Mouse (Mus musculus): ENCODE data around the gene Nkd2. TPM values are rescaled to one million over a fixed set of nuclear protein-coding genes. Genes with fewer than 3 reads are reported as not detected.
A peak's percentile ranks its signal among the peaks of the same experiment; 100 is the strongest.

The Nkd2 gene
- polyA plus RNA-seq, 1 experiment from 2014 or later = 49.9 TPM

DNA sequence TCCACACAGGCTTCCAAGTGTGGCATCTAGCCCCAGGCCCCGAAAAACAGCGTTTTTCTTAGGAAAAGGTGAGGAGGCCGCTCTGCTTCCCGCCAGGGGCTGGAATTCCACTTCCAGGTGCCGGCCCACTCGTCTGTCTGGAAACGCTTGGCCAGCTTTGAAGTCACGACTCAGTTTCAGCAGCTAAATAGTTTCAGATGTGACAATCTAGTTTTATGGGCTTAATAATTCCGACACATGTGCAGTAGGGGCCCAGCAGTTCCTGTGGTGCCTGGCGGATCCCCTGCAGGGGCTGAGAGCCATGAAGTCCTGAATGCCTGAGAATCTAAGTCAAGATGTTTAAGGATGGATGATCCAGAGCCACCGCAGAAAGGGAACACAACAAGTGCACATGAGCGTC, 13.6 kb downstream of the Nkd2 start:
- Histone ChIP-seq H3K36me3 (ENCODE audit: control insufficient read depth, insufficient read depth, low read length) (no peaks in the 10 kb centered on the region), H3K4me3 (ENCODE audit: low read depth, low read length) (no peak overlapping the region), H3K27ac (replicated peaks; ENCODE audit: low read depth, low read length) (peak overlapping the region; percentile 96), H3K4me1 (ENCODE audit: control insufficient read depth, insufficient read depth, low read length) (peaks cover 54% of the 10 kb centered on the region), H3K9me3 (ENCODE audit: control insufficient read depth, low read length) (no peaks in the 10 kb centered on the region), H3K4me2 (ENCODE audit: low read depth, severe bottlenecking) (peak overlapping the region; percentile 17; the same call in 1 of the 2 replicates), H3K9ac (ENCODE audit: low read length) (peak overlapping the region; percentile 27; the same call in 1 of the 2 replicates), H3K27me3 (ENCODE audit: control insufficient read depth, insufficient read depth, low read length) (no peaks in the 10 kb centered on the region)
- ATAC-seq (ENCODE audit: insufficient number of reproducible peaks, low FRiP score, low TSS enrichment, low read depth) (peak; percentile 75), DNase-seq (ENCODE audit: low spot score) (peak; percentile 90)
- WGBS = 5% methylated on average over 12 of the region's 12 CpGs

DNA sequence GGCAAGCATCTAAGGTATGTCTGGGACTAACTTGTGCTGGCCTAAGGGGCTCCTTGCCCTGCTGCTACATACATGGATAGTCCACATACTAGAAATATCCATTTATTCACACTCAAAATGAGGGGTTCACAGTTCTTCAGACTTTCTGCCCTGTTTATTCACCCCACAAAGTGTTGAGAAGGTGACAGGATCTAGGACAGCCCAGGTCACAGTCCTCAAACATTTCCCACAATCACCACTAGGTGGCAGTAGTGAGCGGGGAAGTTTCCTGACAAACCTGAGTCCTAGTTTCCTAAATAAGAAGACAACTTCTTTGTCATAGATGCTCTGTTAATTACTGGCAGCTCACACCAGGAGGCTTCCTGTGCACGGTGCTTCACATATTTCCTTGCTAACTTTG, 15.9 kb downstream of the Nkd2 start:
- no peaks in the 10 kb centered on the region for H3K9me3 ChIP-seq (ENCODE audit: control insufficient read depth, low read length)
- no peak overlapping the region for H3K9ac ChIP-seq (ENCODE audit: low read length)
- H3K4me1 ChIP-seq (ENCODE audit: control insufficient read depth, insufficient read depth, low read length) = peaks cover 50% of the 10 kb centered on the region
- no peak overlapping the region for H3K27ac ChIP-seq (replicated peaks; ENCODE audit: low read depth, low read length)
- H3K4me3 ChIP-seq (ENCODE audit: low read depth, low read length) = no peak overlapping the region
- ATAC-seq (ENCODE audit: insufficient number of reproducible peaks, low FRiP score, low TSS enrichment, low read depth) (0 out of 2 replicates have a peak, but pooled peaks have one; percentile 8), DNase-seq (ENCODE audit: low spot score) (peak; percentile 88)
- no peaks in the 10 kb centered on the region; the same call in 1 of the 2 replicates for H3K36me3 ChIP-seq (ENCODE audit: control insufficient read depth, insufficient read depth, low read length)
- no peak overlapping the region for H3K4me2 ChIP-seq (ENCODE audit: low read depth, severe bottlenecking)
- no peaks in the 10 kb centered on the region for H3K27me3 ChIP-seq (ENCODE audit: control insufficient read depth, insufficient read depth, low read length)
- WGBS = 0% methylated on average over 2 of the region's 2 CpGs

DNA sequence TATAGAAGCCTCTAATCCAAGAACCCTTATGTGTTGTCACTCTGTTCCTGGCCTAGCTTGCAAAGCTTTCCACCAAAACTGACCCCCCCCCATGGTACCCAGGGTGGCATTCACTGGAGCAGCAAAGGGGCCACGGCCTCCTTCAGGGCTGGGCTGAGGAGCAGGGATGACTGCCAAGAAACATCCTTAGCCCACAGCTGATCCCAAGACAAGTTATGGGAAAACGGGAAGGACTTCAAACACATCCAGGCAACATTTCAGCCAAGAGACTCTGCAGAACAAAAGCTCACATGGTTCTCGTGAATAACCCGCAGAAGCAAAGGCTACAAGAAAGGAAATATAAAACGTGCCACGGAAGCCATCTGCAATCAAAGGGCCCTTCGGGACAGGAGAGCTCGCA, 20.2 kb downstream of the Nkd2 start:
- Histone ChIP-seq H3K27ac (replicated peaks; ENCODE audit: low read depth, low read length) (no peak overlapping the region), H3K9me3 (ENCODE audit: control insufficient read depth, low read length) (no peaks in the 10 kb centered on the region), H3K4me1 (ENCODE audit: control insufficient read depth, insufficient read depth, low read length) (peaks cover 7% of the 10 kb centered on the region; the same call in 1 of the 2 replicates), H3K9ac (ENCODE audit: low read length) (no peak overlapping the region), H3K27me3 (ENCODE audit: control insufficient read depth, insufficient read depth, low read length) (no peaks in the 10 kb centered on the region), H3K36me3 (ENCODE audit: control insufficient read depth, insufficient read depth, low read length) (peaks cover 2% of the 10 kb centered on the region; the same call in 1 of the 2 replicates), H3K4me2 (ENCODE audit: low read depth, severe bottlenecking) (no peak overlapping the region), H3K4me3 (ENCODE audit: low read depth, low read length) (no peak overlapping the region)
- no peak for ATAC-seq (ENCODE audit: insufficient number of reproducible peaks, low FRiP score, low TSS enrichment, low read depth)
- 64% methylated on average over 8 of the region's 8 CpGs for WGBS
- DNase-seq (ENCODE audit: low spot score) = no peak

DNA sequence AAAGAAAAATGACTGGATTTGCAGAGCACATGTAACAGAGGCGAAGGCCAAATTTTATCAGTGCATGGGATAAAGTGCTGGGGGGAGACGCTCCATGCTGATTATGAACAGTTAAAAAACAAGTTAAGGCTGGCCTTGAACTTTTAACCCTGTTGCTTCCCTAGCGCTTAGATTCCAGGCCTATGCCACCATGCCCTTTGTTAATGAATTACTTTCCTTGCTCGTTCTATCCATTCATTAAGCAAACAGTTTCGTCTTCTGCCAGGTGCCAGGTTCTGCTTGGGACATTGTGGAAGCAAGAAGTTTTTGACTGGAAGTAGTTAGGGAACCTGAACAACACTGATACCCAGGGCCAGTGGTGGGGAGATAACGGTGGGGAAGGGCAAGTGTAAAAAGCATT, 23.7 kb downstream of the Nkd2 start:
- DNase-seq (ENCODE audit: low spot score) (no peak), ATAC-seq (ENCODE audit: insufficient number of reproducible peaks, low FRiP score, low TSS enrichment, low read depth) (no peak)
- no peaks in the 10 kb centered on the region for H3K27me3 ChIP-seq (ENCODE audit: control insufficient read depth, insufficient read depth, low read length)
- no peak overlapping the region for H3K27ac ChIP-seq (replicated peaks; ENCODE audit: low read depth, low read length)
- 82% methylated on average over 6 of the region's 6 CpGs for WGBS
- H3K4me2 ChIP-seq (ENCODE audit: low read depth, severe bottlenecking) = no peak overlapping the region
- H3K4me1 ChIP-seq (ENCODE audit: control insufficient read depth, insufficient read depth, low read length) = 0 out of 2 replicates have a peak, but pooled peaks cover 6% of the 10 kb centered on the region
- H3K9me3 ChIP-seq (ENCODE audit: control insufficient read depth, low read length) = no peaks in the 10 kb centered on the region
- H3K4me3 ChIP-seq (ENCODE audit: low read depth, low read length) = no peak overlapping the region
- H3K9ac ChIP-seq (ENCODE audit: low read length) = no peak overlapping the region
- H3K36me3 ChIP-seq (ENCODE audit: control insufficient read depth, insufficient read depth, low read length) = peaks cover 4% of the 10 kb centered on the region

DNA sequence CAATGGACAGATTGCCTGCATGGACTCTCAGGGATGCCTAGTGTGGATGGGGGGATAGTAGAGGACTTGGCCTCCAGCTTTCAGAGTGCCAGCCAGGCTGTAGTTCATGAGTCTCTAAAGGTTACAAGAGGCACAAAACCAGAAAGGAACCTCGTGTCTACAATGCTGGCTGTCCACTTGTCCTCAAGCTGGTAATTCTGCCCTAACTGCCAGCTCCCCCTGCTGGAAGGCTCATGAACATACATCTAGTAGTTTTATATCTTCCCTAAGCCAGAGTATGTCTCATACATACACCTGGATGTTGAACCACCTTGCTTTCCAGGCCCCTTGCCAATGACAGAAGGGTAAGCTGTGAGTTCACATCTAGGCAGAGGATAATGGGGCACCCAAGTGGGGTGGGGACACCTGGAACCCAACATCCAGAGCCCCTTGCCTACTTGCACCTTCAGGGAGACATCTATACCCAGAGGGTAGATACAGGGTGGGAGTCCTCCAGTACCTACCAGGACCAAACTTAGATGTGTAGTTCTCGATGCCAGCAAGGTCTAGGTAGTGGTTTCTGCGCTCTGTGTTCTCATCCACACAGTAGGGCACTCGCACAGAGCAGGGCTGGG, 25.1 kb downstream of the Nkd2 start:
- peaks cover 4% of the 10 kb centered on the region for H3K36me3 ChIP-seq (ENCODE audit: control insufficient read depth, insufficient read depth, low read length)
- no peaks in the 10 kb centered on the region for H3K27me3 ChIP-seq (ENCODE audit: control insufficient read depth, insufficient read depth, low read length)
- no peak overlapping the region for H3K9ac ChIP-seq (ENCODE audit: low read length)
- H3K4me2 ChIP-seq (ENCODE audit: low read depth, severe bottlenecking) = no peak overlapping the region
- no peak overlapping the region for H3K4me3 ChIP-seq (ENCODE audit: low read depth, low read length)
- no peak overlapping the region for H3K27ac ChIP-seq (replicated peaks; ENCODE audit: low read depth, low read length)
- DNase-seq (ENCODE audit: low spot score) (peak; percentile 70), ATAC-seq (ENCODE audit: insufficient number of reproducible peaks, low FRiP score, low TSS enrichment, low read depth) (no peak; the same call in 1 of the 2 replicates)
- H3K9me3 ChIP-seq (ENCODE audit: control insufficient read depth, low read length) = no peaks in the 10 kb centered on the region
- WGBS = 65% methylated on average over 4 of the region's 4 CpGs
- 0 out of 2 replicates have a peak, but pooled peaks cover 3% of the 10 kb centered on the region for H3K4me1 ChIP-seq (ENCODE audit: control insufficient read depth, insufficient read depth, low read length)

DNA sequence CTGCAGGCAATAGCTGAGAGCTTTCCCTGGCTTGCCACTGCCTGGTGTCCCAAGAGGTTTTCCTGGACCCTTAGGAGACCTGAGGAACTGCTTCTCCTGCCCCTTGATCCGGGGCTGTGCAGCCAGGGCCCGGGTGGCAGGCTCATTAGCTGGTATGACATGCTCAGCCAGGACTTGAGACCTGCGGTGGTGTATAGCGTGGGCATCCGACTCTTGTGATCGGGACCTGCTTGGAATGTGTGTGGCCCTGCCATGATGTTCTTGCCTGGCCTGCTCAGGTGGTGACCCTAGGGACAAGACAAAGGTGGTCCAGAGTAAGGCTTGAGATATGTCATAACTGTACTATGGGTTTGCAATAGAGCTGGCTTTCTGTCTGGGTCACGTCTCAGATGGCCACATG, 26.2 kb downstream of the Nkd2 start:
- Histone ChIP-seq H3K4me2 (ENCODE audit: low read depth, severe bottlenecking) (no peak overlapping the region), H3K36me3 (ENCODE audit: control insufficient read depth, insufficient read depth, low read length) (peaks cover 4% of the 10 kb centered on the region), H3K27ac (replicated peaks; ENCODE audit: low read depth, low read length) (no peak overlapping the region), H3K4me1 (ENCODE audit: control insufficient read depth, insufficient read depth, low read length) (no peaks in the 10 kb centered on the region), H3K4me3 (ENCODE audit: low read depth, low read length) (no peak overlapping the region), H3K9ac (ENCODE audit: low read length) (no peak overlapping the region), H3K27me3 (ENCODE audit: control insufficient read depth, insufficient read depth, low read length) (no peaks in the 10 kb centered on the region), H3K9me3 (ENCODE audit: control insufficient read depth, low read length) (no peaks in the 10 kb centered on the region)
- DNase-seq (ENCODE audit: low spot score) (no peak), ATAC-seq (ENCODE audit: insufficient number of reproducible peaks, low FRiP score, low TSS enrichment, low read depth) (no peak)
- WGBS = 85% methylated on average over 7 of the region's 7 CpGs

DNA sequence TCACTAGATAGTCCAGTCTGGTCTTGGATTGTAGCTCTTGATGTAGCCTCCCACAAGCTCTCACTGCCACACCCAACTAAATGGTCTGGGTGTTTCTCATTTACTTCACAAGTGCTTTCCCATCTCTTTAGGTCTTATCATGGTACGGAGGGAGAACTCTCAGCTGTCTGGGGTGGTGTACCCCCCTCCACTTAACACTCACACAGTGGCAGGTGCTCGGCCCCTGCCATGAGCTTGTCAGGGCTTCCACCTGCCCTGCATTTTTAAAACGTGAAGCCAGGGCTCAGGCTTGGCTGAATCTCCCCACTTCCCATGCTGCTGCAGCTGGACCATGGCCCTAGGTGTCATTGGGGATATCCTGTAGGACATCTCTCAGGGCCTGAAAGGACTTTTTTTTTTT, 28.5 kb downstream of the Nkd2 start:
- Histone ChIP-seq H3K27ac (replicated peaks; ENCODE audit: low read depth, low read length) (no peak overlapping the region), H3K27me3 (ENCODE audit: control insufficient read depth, insufficient read depth, low read length) (no peaks in the 10 kb centered on the region), H3K4me3 (ENCODE audit: low read depth, low read length) (no peak overlapping the region), H3K36me3 (ENCODE audit: control insufficient read depth, insufficient read depth, low read length) (peaks cover 12% of the 10 kb centered on the region), H3K9ac (ENCODE audit: low read length) (no peak overlapping the region), H3K4me1 (ENCODE audit: control insufficient read depth, insufficient read depth, low read length) (no peaks in the 10 kb centered on the region), H3K4me2 (ENCODE audit: low read depth, severe bottlenecking) (no peak overlapping the region), H3K9me3 (ENCODE audit: control insufficient read depth, low read length) (no peaks in the 10 kb centered on the region)
- WGBS = 80% methylated on average over 3 of the region's 3 CpGs
- DNase-seq (ENCODE audit: low spot score) (no peak), ATAC-seq (ENCODE audit: insufficient number of reproducible peaks, low FRiP score, low TSS enrichment, low read depth) (no peak)

DNA sequence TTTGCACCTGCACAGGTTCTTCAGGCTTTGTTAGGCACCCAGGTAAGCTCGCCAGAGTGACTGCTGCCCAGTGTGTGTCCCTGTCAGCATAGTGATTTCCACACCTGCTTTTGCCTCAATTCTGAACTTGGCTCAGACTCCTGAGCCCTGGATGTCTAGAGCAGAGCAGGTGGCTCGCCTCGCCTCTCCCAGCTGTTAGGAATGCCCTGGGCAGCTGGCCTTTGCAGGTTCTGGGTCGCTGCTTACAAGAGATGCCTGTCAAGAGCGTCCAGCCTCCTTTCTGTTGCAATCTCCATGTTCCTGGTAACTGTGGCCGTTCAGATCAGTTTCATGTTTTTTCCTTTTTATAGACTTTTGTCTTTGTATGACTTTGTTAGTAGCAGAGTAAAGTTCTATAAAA, 31.1 kb downstream of the Nkd2 start:
- WGBS = 84% methylated on average over 6 of the region's 6 CpGs
- Histone ChIP-seq H3K36me3 (ENCODE audit: control insufficient read depth, insufficient read depth, low read length) (peaks cover 19% of the 10 kb centered on the region), H3K4me3 (ENCODE audit: low read depth, low read length) (no peak overlapping the region), H3K27ac (replicated peaks; ENCODE audit: low read depth, low read length) (no peak overlapping the region), H3K9ac (ENCODE audit: low read length) (no peak overlapping the region), H3K4me2 (ENCODE audit: low read depth, severe bottlenecking) (no peak overlapping the region), H3K4me1 (ENCODE audit: control insufficient read depth, insufficient read depth, low read length) (no peaks in the 10 kb centered on the region), H3K27me3 (ENCODE audit: control insufficient read depth, insufficient read depth, low read length) (no peaks in the 10 kb centered on the region), H3K9me3 (ENCODE audit: control insufficient read depth, low read length) (no peaks in the 10 kb centered on the region)
- DNase-seq (ENCODE audit: low spot score) (no peak), ATAC-seq (ENCODE audit: insufficient number of reproducible peaks, low FRiP score, low TSS enrichment, low read depth) (no peak)

DNA sequence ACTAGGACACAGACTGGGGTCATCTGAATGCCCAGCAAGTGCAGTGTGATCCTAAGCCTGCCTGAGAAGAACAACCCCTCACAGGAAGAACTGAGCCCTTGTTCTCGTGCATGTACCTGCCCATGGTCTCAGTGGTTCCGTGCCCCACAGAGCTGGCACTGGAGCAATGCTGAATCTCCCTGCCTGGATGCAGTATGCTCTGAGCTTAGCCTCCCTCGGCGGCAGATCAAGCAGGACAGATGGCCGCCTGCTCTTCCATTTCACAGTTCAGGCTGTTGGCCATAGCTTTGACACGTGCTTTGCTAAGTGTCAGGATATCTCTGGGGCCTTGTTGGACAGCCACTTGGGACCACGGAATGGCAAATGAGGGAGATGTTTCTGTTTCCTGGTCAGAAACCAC, 33.2 kb downstream of the Nkd2 start:
- H3K27ac ChIP-seq (replicated peaks; ENCODE audit: low read depth, low read length) = no peak overlapping the region
- H3K9ac ChIP-seq (ENCODE audit: low read length) = no peak overlapping the region
- DNase-seq (ENCODE audit: low spot score) (no peak), ATAC-seq (ENCODE audit: insufficient number of reproducible peaks, low FRiP score, low TSS enrichment, low read depth) (no peak)
- H3K4me2 ChIP-seq (ENCODE audit: low read depth, severe bottlenecking) = no peak overlapping the region
- no peak overlapping the region for H3K4me3 ChIP-seq (ENCODE audit: low read depth, low read length)
- H3K27me3 ChIP-seq (ENCODE audit: control insufficient read depth, insufficient read depth, low read length) = no peaks in the 10 kb centered on the region
- 91% methylated on average over 7 of the region's 7 CpGs for WGBS
- H3K36me3 ChIP-seq (ENCODE audit: control insufficient read depth, insufficient read depth, low read length) = peaks cover 34% of the 10 kb centered on the region
- no peaks in the 10 kb centered on the region for H3K4me1 ChIP-seq (ENCODE audit: control insufficient read depth, insufficient read depth, low read length)
- H3K9me3 ChIP-seq (ENCODE audit: control insufficient read depth, low read length) = no peaks in the 10 kb centered on the region

All from limb, embryonic 11.5 days (tissue).